Mouse (Mus musculus): ENCODE results near the gene Elmo1. TPM values are rescaled to one million over a fixed set of nuclear protein-coding genes. Genes with fewer than 3 reads are reported as not detected.

The Elmo1 gene
- total and polyA plus RNA-seq, 2 experiments from 2014 or later, result 35.2 to 36.4 TPM

DNA sequence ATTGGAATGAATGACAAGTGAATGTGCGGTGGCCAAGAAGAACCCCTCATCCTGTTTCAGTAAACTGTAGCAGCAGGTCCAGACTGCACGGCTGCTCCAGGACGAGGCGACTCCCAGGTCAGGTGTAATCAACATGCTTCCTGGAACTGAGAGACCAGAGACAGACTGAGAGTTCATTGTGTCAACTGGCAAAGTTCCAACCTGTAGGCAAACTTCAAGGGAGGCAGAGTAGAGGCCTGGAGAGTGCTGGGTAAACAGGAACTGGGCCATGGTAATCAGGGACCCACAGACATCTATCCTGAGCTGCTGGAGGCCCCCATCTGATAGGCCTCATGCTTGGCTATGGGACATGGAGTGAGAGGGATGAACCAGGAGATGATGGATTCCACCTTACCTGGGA is 57.3 kb downstream of the Elmo1 start:
- Histone ChIP-seq H3K36me3 (ENCODE audit: insufficient read depth, low read length) (no peaks in the 10 kb centered on the region), H3K4me1 (ENCODE audit: insufficient read depth, low read length) (no peaks in the 10 kb centered on the region), H3K4me2 (ENCODE audit: low read depth, low read length, poor library complexity, severe bottlenecking) (no peak overlapping the region), H3K27ac (ENCODE audit: low read depth, low read length) (no peak overlapping the region), H3K9me3 (ENCODE audit: low read length) (no peaks in the 10 kb centered on the region), H3K27me3 (ENCODE audit: insufficient read depth, low read length) (no peaks in the 10 kb centered on the region), H3K9ac (replicated peaks; ENCODE audit: low read length, poor library complexity, severe bottlenecking) (no peak overlapping the region), H3K4me3 (ENCODE audit: low read depth, low read length) (no peak overlapping the region)
- ATAC-seq (ENCODE audit: low FRiP score) (no peak), DNase-seq (ENCODE audit: low spot score) (no peak)
- WGBS, result 86% methylated on average over 4 of the region's 4 CpGs
- no peak for TF ChIP-seq CTCF (IDR thresholded peaks at IDR 0.05)

DNA sequence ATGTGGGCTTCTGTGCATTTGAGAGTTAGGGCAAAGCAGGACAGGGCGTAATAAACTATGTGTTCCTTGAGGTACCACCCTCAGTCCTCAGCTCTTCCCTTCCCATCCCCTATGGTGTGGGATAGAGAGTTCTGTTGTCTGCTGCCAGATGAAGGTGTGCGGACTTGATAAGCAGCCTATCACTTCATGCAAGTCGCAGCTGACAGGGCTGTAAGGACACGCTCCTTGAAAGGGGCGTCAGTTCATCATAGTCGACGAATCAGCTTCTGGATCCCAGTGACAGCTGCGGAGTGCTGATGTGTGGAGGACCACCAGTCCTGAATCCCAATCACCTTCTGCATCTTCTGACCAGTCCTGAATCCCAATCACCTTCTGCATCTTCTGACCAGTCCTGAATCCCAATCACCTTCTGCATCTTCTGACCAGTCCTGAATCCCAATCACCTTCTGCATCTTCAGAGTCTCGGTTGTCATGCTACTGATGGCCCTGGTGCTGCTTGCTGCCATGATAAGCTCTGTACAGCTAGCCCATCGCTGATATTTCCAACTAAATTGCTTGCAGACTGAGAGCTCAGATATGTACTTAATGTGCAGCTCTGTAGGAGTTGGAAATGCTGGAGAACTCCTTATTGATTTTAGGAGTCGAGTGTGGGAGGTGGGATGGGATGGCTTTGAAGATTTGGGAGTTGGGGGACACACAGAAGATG is 59.9 kb downstream of the Elmo1 start:
- H3K9ac ChIP-seq (replicated peaks; ENCODE audit: low read length, poor library complexity, severe bottlenecking), result no peak overlapping the region
- WGBS, result 83% methylated on average over 11 of the region's 11 CpGs
- H3K27ac ChIP-seq (ENCODE audit: low read depth, low read length), result no peak overlapping the region
- H3K27me3 ChIP-seq (ENCODE audit: insufficient read depth, low read length), result no peaks in the 10 kb centered on the region
- no peak for DNase-seq (ENCODE audit: low spot score)
- H3K9me3 ChIP-seq (ENCODE audit: low read length), result no peaks in the 10 kb centered on the region
- no peaks in the 10 kb centered on the region for H3K4me1 ChIP-seq (ENCODE audit: insufficient read depth, low read length)
- no peak overlapping the region for H3K4me3 ChIP-seq (ENCODE audit: low read depth, low read length)
- 0 out of 2 replicates have a peak, but pooled peaks have one; percentile 41 for ATAC-seq (ENCODE audit: low FRiP score)
- no peaks in the 10 kb centered on the region for H3K36me3 ChIP-seq (ENCODE audit: insufficient read depth, low read length)
- H3K4me2 ChIP-seq (ENCODE audit: low read depth, low read length, poor library complexity, severe bottlenecking), result no peak overlapping the region
- TF ChIP-seq CTCF (IDR thresholded peaks at IDR 0.05), result no peak

DNA sequence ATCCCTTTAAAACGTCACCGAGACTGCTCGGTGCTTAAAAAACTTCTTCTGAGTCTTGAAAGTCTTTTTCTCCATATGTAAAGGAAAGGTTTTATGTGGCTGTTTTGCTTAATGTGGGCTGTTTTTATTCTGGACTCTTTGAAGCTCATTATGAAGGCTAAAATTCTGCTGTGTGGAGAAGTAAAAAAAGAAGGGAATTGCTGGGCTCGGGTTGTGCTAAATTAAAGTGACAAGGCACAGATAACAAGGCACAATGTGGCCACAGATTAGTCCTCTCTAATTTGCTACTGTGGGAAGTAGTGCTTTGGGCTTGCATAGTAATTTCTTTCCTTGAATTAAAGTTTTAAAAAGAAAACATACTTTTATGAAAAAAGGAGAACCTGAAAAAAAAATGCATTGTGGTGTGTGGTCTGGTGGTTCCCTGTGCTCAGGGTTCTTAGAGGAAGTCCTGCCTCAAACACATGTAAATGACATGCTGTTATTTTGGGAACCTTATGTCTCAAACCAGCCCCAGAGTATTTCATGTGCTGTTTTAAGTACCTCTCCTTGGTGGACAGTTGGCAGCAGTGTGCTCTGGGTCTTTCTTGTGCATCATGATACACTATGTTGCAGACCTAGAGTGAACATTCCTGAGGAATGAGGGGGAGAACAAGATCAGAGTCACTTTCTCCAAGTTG is 61.0 kb downstream of the Elmo1 start:
- TF ChIP-seq CTCF (IDR thresholded peaks at IDR 0.05), result no peak
- H3K27ac ChIP-seq (ENCODE audit: low read depth, low read length), result no peak overlapping the region
- 42% methylated on average over 4 of the region's 4 CpGs for WGBS

DNA sequence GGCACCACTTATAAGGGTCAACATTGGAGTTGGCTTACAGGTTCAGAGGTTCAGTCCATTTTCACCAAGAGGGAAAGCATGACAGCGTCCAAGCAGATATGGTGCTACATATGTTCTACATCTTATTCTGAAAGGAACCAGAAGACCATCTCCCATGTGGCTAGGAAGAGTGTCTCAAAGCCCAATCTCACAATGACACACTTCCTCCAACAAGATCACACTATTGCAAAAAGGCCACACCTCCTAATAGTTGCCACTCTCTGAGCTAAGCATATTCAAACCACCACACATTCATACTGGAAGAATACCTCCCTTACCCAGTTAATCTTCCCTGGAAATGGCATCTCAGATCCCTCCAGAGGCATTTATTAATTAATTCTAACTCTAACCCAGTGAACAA is 66.7 kb downstream of the Elmo1 start:
- WGBS, result 100% methylated on average over 1 of the region's 1 CpGs
- H3K4me3 ChIP-seq (ENCODE audit: low read depth, low read length), result no peak overlapping the region

More for the DNA sequence above, 61.0 kb downstream of the Elmo1 start:
- no peak overlapping the region for H3K4me3 ChIP-seq (ENCODE audit: low read depth, low read length)
- no peaks in the 10 kb centered on the region for H3K9me3 ChIP-seq (ENCODE audit: low read length)
- no peaks in the 10 kb centered on the region for H3K36me3 ChIP-seq (ENCODE audit: insufficient read depth, low read length)
- ATAC-seq (ENCODE audit: low FRiP score) (no peak), DNase-seq (ENCODE audit: low spot score) (no peak)
- H3K4me2 ChIP-seq (ENCODE audit: low read depth, low read length, poor library complexity, severe bottlenecking), result no peak overlapping the region
- no peaks in the 10 kb centered on the region for H3K27me3 ChIP-seq (ENCODE audit: insufficient read depth, low read length)
- H3K9ac ChIP-seq (replicated peaks; ENCODE audit: low read length, poor library complexity, severe bottlenecking), result no peak overlapping the region
- no peaks in the 10 kb centered on the region for H3K4me1 ChIP-seq (ENCODE audit: insufficient read depth, low read length)

DNA sequence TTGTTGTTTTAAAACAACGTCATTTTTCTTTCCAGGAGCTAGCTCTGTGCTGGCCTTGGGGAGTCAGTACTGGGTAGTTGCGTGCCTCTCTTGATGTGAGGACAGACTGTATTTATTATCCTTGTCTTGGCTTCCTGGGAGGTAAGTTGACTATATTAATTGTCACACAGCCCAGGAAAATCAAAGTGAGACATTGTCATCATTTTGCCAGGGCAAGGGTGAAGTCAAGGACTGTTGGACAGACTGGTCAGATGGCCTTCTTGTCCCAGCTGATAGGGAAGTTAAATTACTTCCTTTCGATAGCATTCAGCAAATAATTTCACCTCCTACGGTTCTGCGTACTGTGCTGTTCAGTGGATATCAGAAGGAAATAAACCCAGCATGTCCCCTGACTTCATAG is 67.1 kb downstream of the Elmo1 start:
- H3K4me2 ChIP-seq (ENCODE audit: low read depth, low read length, poor library complexity, severe bottlenecking), result no peak overlapping the region
- H3K36me3 ChIP-seq (ENCODE audit: insufficient read depth, low read length), result no peaks in the 10 kb centered on the region
- no peak for DNase-seq (ENCODE audit: low spot score)
- no peak overlapping the region for H3K9ac ChIP-seq (replicated peaks; ENCODE audit: low read length, poor library complexity, severe bottlenecking)
- no peaks in the 10 kb centered on the region for H3K27me3 ChIP-seq (ENCODE audit: insufficient read depth, low read length)
- H3K4me1 ChIP-seq (ENCODE audit: insufficient read depth, low read length), result no peaks in the 10 kb centered on the region
- no peak overlapping the region for H3K27ac ChIP-seq (ENCODE audit: low read depth, low read length)
- WGBS, result 76% methylated on average over 5 of the region's 5 CpGs
- TF ChIP-seq CTCF (IDR thresholded peaks at IDR 0.05), result no peak
- ATAC-seq (ENCODE audit: low FRiP score), result no peak
- H3K9me3 ChIP-seq (ENCODE audit: low read length), result no peaks in the 10 kb centered on the region
- no peak overlapping the region for H3K4me3 ChIP-seq (ENCODE audit: low read depth, low read length)

More for the DNA sequence above, 66.7 kb downstream of the Elmo1 start:
- ATAC-seq (ENCODE audit: low FRiP score) (no peak), DNase-seq (ENCODE audit: low spot score) (no peak)
- Histone ChIP-seq H3K27me3 (ENCODE audit: insufficient read depth, low read length) (no peaks in the 10 kb centered on the region), H3K27ac (ENCODE audit: low read depth, low read length) (no peak overlapping the region), H3K9ac (replicated peaks; ENCODE audit: low read length, poor library complexity, severe bottlenecking) (no peak overlapping the region), H3K9me3 (ENCODE audit: low read length) (no peaks in the 10 kb centered on the region), H3K4me1 (ENCODE audit: insufficient read depth, low read length) (no peaks in the 10 kb centered on the region), H3K36me3 (ENCODE audit: insufficient read depth, low read length) (no peaks in the 10 kb centered on the region), H3K4me2 (ENCODE audit: low read depth, low read length, poor library complexity, severe bottlenecking) (no peak overlapping the region)
- no peak for TF ChIP-seq CTCF (IDR thresholded peaks at IDR 0.05)

DNA sequence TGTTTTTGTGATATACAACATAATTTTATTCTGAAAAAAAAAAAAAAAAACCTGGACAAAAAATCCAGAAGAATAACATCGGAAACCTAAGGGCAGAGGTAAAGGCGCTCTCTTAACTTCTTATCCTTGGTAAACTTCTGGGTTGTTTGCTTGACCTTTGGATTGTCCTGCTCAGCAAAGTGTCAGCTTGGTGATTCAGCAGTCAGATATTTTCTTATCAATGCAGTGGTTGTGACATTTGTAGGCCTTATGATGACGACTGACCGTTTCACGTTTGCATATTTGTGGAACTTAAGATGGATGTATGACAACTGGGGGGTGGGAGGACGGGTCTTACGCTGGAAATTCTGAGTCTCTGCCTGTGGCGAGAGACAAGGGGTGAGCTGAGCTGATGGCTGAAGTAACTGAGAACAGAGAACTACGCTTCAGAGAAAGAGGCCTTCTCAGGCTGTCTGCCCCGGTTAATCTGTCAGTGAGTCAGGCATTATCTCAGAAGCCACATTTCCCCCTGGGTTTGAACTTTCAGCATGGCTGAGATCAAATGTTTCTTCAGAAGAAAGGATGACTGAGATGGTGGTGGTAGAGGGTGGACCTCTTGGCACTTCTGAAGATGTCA is 73.1 kb downstream of the Elmo1 start:
- no peaks in the 10 kb centered on the region for H3K27me3 ChIP-seq (ENCODE audit: insufficient read depth, low read length)
- H3K4me1 ChIP-seq (ENCODE audit: insufficient read depth, low read length), result no peaks in the 10 kb centered on the region
- WGBS, result 84% methylated on average over 10 of the region's 10 CpGs
- H3K4me3 ChIP-seq (ENCODE audit: low read depth, low read length), result no peak overlapping the region
- ATAC-seq (ENCODE audit: low FRiP score) (no peak), DNase-seq (ENCODE audit: low spot score) (no peak)
- no peak overlapping the region for H3K27ac ChIP-seq (ENCODE audit: low read depth, low read length)
- H3K9me3 ChIP-seq (ENCODE audit: low read length), result no peaks in the 10 kb centered on the region
- H3K36me3 ChIP-seq (ENCODE audit: insufficient read depth, low read length), result no peaks in the 10 kb centered on the region
- no peak overlapping the region for H3K9ac ChIP-seq (replicated peaks; ENCODE audit: low read length, poor library complexity, severe bottlenecking)
- no peak for TF ChIP-seq CTCF (IDR thresholded peaks at IDR 0.05)
- no peak overlapping the region for H3K4me2 ChIP-seq (ENCODE audit: low read depth, low read length, poor library complexity, severe bottlenecking)
